Mouse (Mus musculus) thymus, adult 2 months (tissue): ENCODE results near the gene Polr3gl.

Experiments used
- CTCF ChIP-seq: fragments of 200-500 bp; IDR thresholded peaks from 2 replicates; pipeline ENCODE4 v1.5.1; 2012; ENCODE audit warnings: mild to moderate bottlenecking, control low read depth, low read length, moderate library complexity, borderline replicate concordance; ENCODE audit not compliant: control insufficient read depth, poor library complexity, insufficient read depth; ENCODE audit errors: extremely low read depth
- POLR2A ChIP-seq: fragments of 200-500 bp; IDR thresholded peaks from 2 replicates; pipeline ENCODE4 v1.6.1; 2012; ENCODE audit warnings: mild to moderate bottlenecking, low read length, control low read depth, moderate library complexity; ENCODE audit not compliant: control insufficient read depth, poor library complexity, insufficient read depth; ENCODE audit errors: extremely low read depth

GRCm38 (mm10) chr3:96634928-96635879, 41.2 kb upstream of the Polr3gl start, which contains the start of the genes Pex11b and Gm42957:
- TF ChIP-seq POLR2A: peak; percentile 49; the same call in 1 of the 2 replicates
- peak; percentile 55; the same call in 1 of the 2 replicates for TF ChIP-seq CTCF
